In the genomic region with DNA sequence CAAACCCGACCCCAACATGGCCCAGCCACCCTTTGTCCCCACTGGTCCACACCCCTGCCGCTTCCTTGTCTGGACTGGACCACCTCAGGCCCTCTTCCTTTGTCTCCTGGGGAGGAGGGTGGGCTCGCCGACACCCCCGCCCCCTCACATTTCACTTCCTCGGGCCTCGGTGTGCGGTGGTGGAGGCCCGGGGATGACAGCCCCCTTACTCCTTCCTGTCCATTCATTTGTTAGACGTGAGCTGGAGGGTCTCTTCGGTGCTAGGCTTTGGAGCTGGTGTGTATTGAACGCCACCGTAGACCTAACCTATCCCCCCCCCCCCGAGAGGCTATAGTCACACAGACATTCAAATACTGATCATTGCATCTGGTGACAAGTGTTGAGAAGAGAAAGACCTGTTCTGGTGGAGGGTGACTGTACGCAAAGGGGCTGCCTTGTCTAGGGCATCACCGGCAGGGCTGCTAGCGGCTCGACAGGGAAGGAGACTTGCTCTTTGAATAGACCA, we compare ENCODE assay signal across 8 mouse cellular contexts. TPM values are rescaled to one million over a fixed set of nuclear protein-coding genes. Genes with fewer than 3 reads are reported as not detected.
A peak's percentile ranks its signal among the peaks of the same experiment; 100 is the strongest.
DNase-seq lines count a peak whose midpoint lies in the region; ATAC-seq and TF ChIP-seq lines count a peak whose summit lies in the region.

No protein-coding gene starts in this region.

- peaks cover 3% of the 10 kb centered on the region; the same call in 1 of the 2 replicates for H3K4me1 ChIP-seq in kidney, adult 2 months (ENCODE audit: control insufficient read depth, insufficient read depth, low read length)
- H3K4me1 ChIP-seq in forebrain, embryonic 16.5 days (replicated peaks; ENCODE audit: control insufficient read depth, insufficient read depth, low read length), result peaks cover 36% of the 10 kb centered on the region
- H3K4me1 ChIP-seq in liver, postnatal 0 days (ENCODE audit: insufficient read depth), result peaks cover 24% of the 10 kb centered on the region

- peak overlapping the region; percentile 68 for H3K4me2 ChIP-seq in forebrain, embryonic 16.5 days (ENCODE audit: low read length)
- peak overlapping the region; percentile 91 for H3K4me2 ChIP-seq in liver, postnatal 0 days (ENCODE audit: low read depth, low read length)

- H3K27me3 ChIP-seq in kidney, adult 2 months (replicated peaks; ENCODE audit: control insufficient read depth, insufficient read depth, low read length), result no peaks in the 10 kb centered on the region
- H3K27me3 ChIP-seq in forebrain, embryonic 16.5 days (replicated peaks; ENCODE audit: control insufficient read depth, insufficient read depth, low read length), result no peaks in the 10 kb centered on the region
- no peaks in the 10 kb centered on the region for H3K27me3 ChIP-seq in liver, postnatal 0 days (ENCODE audit: insufficient read depth, low read length)
- H3K27me3 ChIP-seq in splenic B cell, adult 2 months (ENCODE audit: control insufficient read depth, insufficient read depth, low read length, poor library complexity, severe bottlenecking), result no peaks in the 10 kb centered on the region

- DNase-seq in kidney, adult 2 months, result no peak
- no peak for DNase-seq in kidney, postnatal 14 days
- peak; percentile 21 for DNase-seq in R1 (ENCODE audit: low read depth, low spot score)
- DNase-seq in liver, postnatal 0 days, result no peak
- DNase-seq in splenic B cell, adult 2 months (ENCODE audit: low read depth, low spot score), result peak; percentile 44
- DNase-seq in urinary bladder, postnatal 14 days (ENCODE audit: low spot score), result no peak
- DNase-seq in layer of hippocampus, adult 9-11 months, result no peak

- no peak for TF ChIP-seq POLR2A in kidney, adult 2 months (IDR thresholded peaks at IDR 0.05; ENCODE audit: low read depth, low read length)

- no peak for TF ChIP-seq CTCF in kidney, adult 2 months (conservative IDR thresholded peaks at IDR 0.05; ENCODE audit: insufficient read depth, insufficient read length, low read depth, low read length)
- no peak for TF ChIP-seq CTCF in liver, postnatal 0 days (IDR thresholded peaks at IDR 0.05; ENCODE audit: low read depth)

- H3K36me3 ChIP-seq in kidney, adult 2 months (ENCODE audit: control insufficient read depth, insufficient read depth, low read length), result no peaks in the 10 kb centered on the region
- H3K36me3 ChIP-seq in forebrain, embryonic 16.5 days (ENCODE audit: control insufficient read depth, insufficient read depth), result no peaks in the 10 kb centered on the region
- peaks cover 6% of the 10 kb centered on the region; the same call in 1 of the 2 replicates for H3K36me3 ChIP-seq in liver, postnatal 0 days (replicated peaks; ENCODE audit: insufficient read depth, low read length)
- H3K36me3 ChIP-seq in splenic B cell, adult 2 months (ENCODE audit: control insufficient read depth, insufficient read depth, low read length, poor library complexity, severe bottlenecking), result no peaks in the 10 kb centered on the region

- TF ChIP-seq EP300 in liver, postnatal 0 days (IDR thresholded peaks at IDR 0.05; ENCODE audit: low read depth), result no peak

- H3K4me3 ChIP-seq in kidney, adult 2 months (ENCODE audit: insufficient read depth, low read depth, low read length), result peak overlapping the region; percentile 99
- H3K4me3 ChIP-seq in forebrain, embryonic 16.5 days (replicated peaks; ENCODE audit: low read length), result peak overlapping the region; percentile 60
- H3K4me3 ChIP-seq in liver, postnatal 0 days (ENCODE audit: low read depth, low read length), result peak overlapping the region; percentile 81

- ATAC-seq in forebrain, embryonic 16.5 days, result peak; percentile 37
- ATAC-seq in liver, postnatal 0 days, result peak; percentile 22

- peak overlapping the region; percentile 49; the same call in 1 of the 2 replicates for H3K27ac ChIP-seq in kidney, adult 2 months (ENCODE audit: insufficient read depth, low read depth, low read length)
- peak overlapping the region; percentile 75 for H3K27ac ChIP-seq in forebrain, embryonic 16.5 days (ENCODE audit: low read length)
- H3K27ac ChIP-seq in liver, postnatal 0 days (ENCODE audit: low read depth), result peak overlapping the region; percentile 78

- H3K9ac ChIP-seq in forebrain, embryonic 16.5 days (replicated peaks; ENCODE audit: low read depth, low read length), result peak overlapping the region; percentile 93
- H3K9ac ChIP-seq in liver, postnatal 0 days (replicated peaks), result peak overlapping the region; percentile 88

- no peaks in the 10 kb centered on the region for H3K9me3 ChIP-seq in forebrain, embryonic 16.5 days (ENCODE audit: control insufficient read depth, low read length)
- H3K9me3 ChIP-seq in liver, postnatal 0 days (ENCODE audit: low read length), result no peaks in the 10 kb centered on the region

- 1% methylated on average over 18 of the region's 18 CpGs for WGBS in kidney, adult 2 months
- under 1% methylated on average over 18 of the region's 18 CpGs for WGBS in forebrain, embryonic 16.5 days
- WGBS in liver, postnatal 0 days (ENCODE audit: insufficient replicate concordance), result under 1% methylated on average over 18 of the region's 18 CpGs

RNA-seq across cellular contexts. Expression of a gene that starts 0.9 kb away (rescaled TPM):
- polyA plus RNA-seq in kidney, adult 2 months (2012; rRNA removed), result 29.9 and 31.0 TPM in 2 replicates
- 87.3 and 97.1 TPM in 2 replicates for polyA plus RNA-seq in forebrain, embryonic 16.5 days (2015; fragmentation: Nextera tagmentation; extraction: Ambion mirVana)
- polyA plus RNA-seq in liver, postnatal 0 days (2015; fragmentation: Nextera tagmentation; extraction: Ambion mirVana), result 31.4 and 32.4 TPM in 2 replicates

Comparison
In these comparisons a context has a peak if more than half of its experiments do, and no peak if none do; other contexts are left out.
1. DNase-seq: peak in R1 (single experiment) and splenic B cell, adult 2 months (single experiment); none in kidney, adult 2 months (single experiment), kidney, postnatal 14 days (single experiment), liver, postnatal 0 days (single experiment), urinary bladder, postnatal 14 days (single experiment) and layer of hippocampus, adult 9-11 months (single experiment).
2. Peak in every context shown above with its lines, with median percentiles within 50 percentile points of each other: H3K27ac ChIP-seq and H3K4me3 ChIP-seq.